Mouse (Mus musculus): ENCODE measurements around the gene Prlr. TPM values are rescaled to one million over a fixed set of nuclear protein-coding genes. Genes with fewer than 3 reads are reported as not detected.
A peak's percentile ranks its signal among the peaks of the same experiment; 100 is the strongest.

Prlr gene
- polyA plus RNA-seq, 1 experiment from 2014 or later: 0.75 TPM

DNA sequence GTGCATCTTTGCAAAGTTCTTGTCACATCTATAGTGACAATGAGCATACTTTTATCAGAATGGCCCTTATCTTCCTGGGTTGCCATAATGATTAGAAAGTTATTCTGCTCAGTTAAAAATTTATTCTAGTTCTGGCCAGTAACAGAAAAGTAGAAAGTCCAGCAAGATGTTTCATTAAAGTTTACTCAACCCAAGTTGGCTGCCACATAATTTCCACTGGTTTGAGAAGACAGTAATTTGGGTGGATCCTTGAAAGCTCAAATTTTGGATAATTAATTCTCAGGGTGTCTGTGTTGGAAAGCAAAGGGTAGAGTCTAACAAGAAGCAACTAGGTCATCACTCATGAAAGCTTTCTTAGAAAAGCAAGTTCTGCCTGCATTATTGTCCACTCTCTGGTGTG is 106.6 kb downstream of the Prlr start:
- no peak overlapping the region for H3K4me2 ChIP-seq (replicated peaks)
- no peaks in the 10 kb centered on the region for H3K27me3 ChIP-seq
- H3K4me3 ChIP-seq (replicated peaks): no peak overlapping the region
- no peak overlapping the region for H3K27ac ChIP-seq
- no peak for ATAC-seq
- no peaks in the 10 kb centered on the region for H3K9me3 ChIP-seq
- no peaks in the 10 kb centered on the region for H3K36me3 ChIP-seq
- H3K9ac ChIP-seq (replicated peaks): no peak overlapping the region
- H3K4me1 ChIP-seq (replicated peaks): no peaks in the 10 kb centered on the region

DNA sequence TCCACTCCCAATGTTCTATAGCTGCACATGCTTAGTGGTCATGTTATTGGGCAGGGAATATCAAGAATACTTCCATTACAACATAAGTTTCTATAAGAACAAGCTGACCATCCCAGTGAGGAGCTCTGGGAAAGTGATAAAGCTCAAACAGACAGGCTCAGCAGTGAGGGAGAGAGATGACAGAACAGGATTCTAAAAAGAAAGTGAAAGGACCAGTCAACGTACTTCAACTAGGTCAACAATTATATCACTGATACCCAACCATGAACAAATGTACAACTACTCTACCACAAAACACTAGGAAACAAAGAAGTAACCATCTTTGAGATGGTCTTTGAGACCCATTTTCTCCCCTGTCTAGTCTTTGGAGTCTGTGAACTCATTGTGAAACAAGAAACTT is 119.5 kb downstream of the Prlr start:
- no peak overlapping the region for H3K27ac ChIP-seq
- no peak overlapping the region for H3K4me2 ChIP-seq (replicated peaks)
- H3K4me3 ChIP-seq (replicated peaks): no peak overlapping the region
- no peak for ATAC-seq
- H3K4me1 ChIP-seq (replicated peaks): no peaks in the 10 kb centered on the region
- H3K9ac ChIP-seq (replicated peaks): no peak overlapping the region
- no peaks in the 10 kb centered on the region for H3K27me3 ChIP-seq
- H3K9me3 ChIP-seq: no peaks in the 10 kb centered on the region
- H3K36me3 ChIP-seq: no peaks in the 10 kb centered on the region
- WGBS: 94% methylated on average over 1 of the region's 1 CpGs

DNA sequence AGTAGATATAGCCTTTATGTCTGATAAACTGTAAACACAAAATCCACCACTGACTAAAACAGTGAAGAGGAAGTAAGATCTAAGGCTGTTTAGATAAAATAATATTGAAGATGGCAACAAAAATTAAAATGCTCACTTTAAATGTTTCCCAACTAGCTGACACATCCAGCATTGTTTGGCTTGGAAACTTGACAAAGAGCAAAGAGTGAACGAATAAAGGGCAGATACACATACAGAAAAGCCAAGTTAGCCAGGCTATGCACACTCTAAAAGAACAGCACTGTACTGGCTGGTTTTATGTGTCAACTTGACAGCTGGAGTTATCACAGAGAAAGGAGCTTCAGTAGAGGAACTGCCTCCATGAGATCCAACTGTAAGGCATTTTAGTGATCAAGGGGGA is 121.0 kb downstream of the Prlr start:
- Histone ChIP-seq H3K36me3 (no peaks in the 10 kb centered on the region), H3K27ac (no peak overlapping the region), H3K9me3 (no peaks in the 10 kb centered on the region), H3K4me1 (replicated peaks) (no peaks in the 10 kb centered on the region), H3K27me3 (no peaks in the 10 kb centered on the region), H3K4me3 (replicated peaks) (no peak overlapping the region), H3K4me2 (replicated peaks) (no peak overlapping the region), H3K9ac (replicated peaks) (no peak overlapping the region)
- 85% methylated on average over 1 of the region's 1 CpGs for WGBS
- ATAC-seq: no peak

DNA sequence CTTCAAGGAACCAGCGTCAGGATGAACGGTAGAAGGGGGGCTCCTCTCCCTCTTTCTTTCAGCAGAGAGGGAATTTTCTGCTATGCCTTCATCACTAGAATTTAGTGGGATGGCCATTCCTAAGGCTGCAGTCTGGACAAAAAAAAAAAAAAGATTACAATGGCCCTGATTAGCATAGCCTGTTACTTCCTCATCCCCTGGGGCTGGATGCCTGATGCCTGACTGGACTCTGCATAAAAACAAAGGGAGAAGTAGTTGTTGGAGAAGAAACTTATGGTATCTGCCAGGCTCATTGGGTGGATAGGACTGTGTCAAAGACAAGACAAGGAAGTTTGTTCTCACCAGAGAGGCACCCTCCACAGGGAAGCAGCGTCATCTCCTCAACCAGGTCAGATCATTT is 122.4 kb downstream of the Prlr start:
- no peak overlapping the region for H3K4me3 ChIP-seq (replicated peaks)
- no peaks in the 10 kb centered on the region for H3K4me1 ChIP-seq (replicated peaks)
- H3K36me3 ChIP-seq: no peaks in the 10 kb centered on the region
- H3K9me3 ChIP-seq: no peaks in the 10 kb centered on the region
- H3K9ac ChIP-seq (replicated peaks): no peak overlapping the region
- H3K4me2 ChIP-seq (replicated peaks): no peak overlapping the region
- H3K27me3 ChIP-seq: no peaks in the 10 kb centered on the region
- no peak overlapping the region for H3K27ac ChIP-seq
- ATAC-seq: no peak
- WGBS: 57% methylated on average over 3 of the region's 3 CpGs

DNA sequence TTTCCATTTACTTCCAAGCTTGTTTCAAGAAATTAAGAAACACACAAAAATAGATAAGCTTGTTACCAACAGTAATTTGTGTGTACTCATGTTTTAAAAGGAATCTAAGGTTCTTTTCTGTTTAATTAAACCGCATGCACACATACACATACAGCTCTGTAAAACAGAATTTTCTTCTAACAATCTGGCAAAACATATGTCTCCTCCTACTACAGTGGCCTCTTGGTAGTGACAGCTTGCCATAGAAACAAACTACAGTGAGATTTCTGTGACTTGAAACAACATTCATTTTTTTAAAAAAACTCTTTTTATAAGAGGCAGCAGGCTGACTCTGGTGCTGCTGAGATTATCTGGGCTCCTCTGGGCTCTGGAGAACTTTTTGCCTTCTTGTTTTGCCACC is 129.4 kb downstream of the Prlr start:
- H3K4me2 ChIP-seq (replicated peaks): no peak overlapping the region
- 98% methylated on average over 1 of the region's 1 CpGs for WGBS
- H3K9me3 ChIP-seq: no peaks in the 10 kb centered on the region
- H3K9ac ChIP-seq (replicated peaks): no peak overlapping the region
- no peaks in the 10 kb centered on the region for H3K36me3 ChIP-seq
- H3K27ac ChIP-seq: no peak overlapping the region
- no peaks in the 10 kb centered on the region for H3K4me1 ChIP-seq (replicated peaks)
- no peak for ATAC-seq
- H3K4me3 ChIP-seq (replicated peaks): no peak overlapping the region
- no peaks in the 10 kb centered on the region for H3K27me3 ChIP-seq

DNA sequence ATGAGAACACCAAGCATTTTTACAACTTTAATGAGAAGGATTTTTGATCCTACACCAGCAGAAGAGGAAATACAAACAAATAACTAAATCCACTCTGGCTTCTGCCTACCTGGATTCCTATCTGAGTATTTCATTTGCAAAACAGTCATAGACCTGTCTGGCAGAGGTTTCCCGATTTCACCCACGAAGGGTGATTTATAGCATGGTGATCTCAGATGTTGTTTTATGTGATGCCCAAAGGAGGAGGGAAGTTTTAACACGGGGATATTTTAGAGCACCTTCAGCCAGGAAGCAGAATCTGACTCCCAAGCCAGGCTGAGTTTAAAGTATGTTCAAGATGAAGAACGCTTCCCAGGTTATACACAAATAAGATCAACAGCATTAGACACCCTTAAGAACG is 134.8 kb downstream of the Prlr start:
- no peak overlapping the region for H3K9ac ChIP-seq (replicated peaks)
- no peak overlapping the region for H3K4me3 ChIP-seq (replicated peaks)
- no peak overlapping the region for H3K27ac ChIP-seq
- H3K27me3 ChIP-seq: no peaks in the 10 kb centered on the region
- no peaks in the 10 kb centered on the region for H3K4me1 ChIP-seq (replicated peaks)
- WGBS: 86% methylated on average over 5 of the region's 5 CpGs
- H3K4me2 ChIP-seq (replicated peaks): no peak overlapping the region
- H3K36me3 ChIP-seq: no peaks in the 10 kb centered on the region
- no peak for ATAC-seq
- no peaks in the 10 kb centered on the region for H3K9me3 ChIP-seq

DNA sequence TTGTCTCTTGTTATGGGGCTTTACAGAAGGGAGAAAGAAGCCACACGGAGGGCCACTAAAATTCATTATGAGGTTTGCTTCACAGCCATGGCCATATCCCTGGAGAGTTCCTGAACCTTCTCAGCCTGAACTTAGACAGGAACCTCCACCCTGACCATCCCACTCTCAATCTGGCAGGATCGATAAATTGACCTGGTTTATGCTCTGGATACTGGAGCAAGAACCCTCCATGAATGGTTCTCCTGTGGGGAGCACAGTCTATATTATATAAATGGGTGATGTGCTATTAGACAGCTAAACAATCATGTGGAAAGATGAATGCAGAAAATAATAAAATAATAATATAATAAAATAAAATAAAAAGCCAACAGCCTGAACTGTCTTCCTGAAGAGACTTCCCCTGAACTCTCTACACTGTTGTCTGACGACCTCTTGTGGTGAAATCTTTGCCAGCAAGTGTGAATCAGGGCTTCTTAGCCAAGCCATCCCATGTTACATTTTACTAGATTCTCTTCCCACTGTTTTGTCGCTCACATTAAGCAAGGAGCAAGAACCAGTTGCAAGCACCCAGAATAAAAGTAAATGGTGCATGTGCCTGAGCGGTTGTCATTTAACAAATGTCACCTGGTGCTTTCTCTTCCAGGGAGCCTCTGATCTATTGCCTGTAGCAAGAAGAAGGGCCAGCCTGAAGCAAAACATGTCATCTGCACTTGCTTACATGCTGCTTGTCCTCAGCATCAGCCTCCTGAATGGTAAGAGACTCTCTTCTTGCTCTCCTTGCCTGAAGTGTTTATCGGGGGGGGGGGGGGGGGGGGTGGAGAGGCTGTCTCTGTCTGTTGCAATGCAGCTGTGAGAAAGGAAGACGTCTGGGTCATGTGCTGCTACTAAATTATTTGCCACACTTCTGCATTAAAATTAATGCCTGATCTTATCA is 136.8 kb downstream of the Prlr start:
- H3K4me2 ChIP-seq (replicated peaks): no peak overlapping the region
- 53% methylated on average over 7 of the region's 7 CpGs for WGBS
- H3K27me3 ChIP-seq: no peaks in the 10 kb centered on the region
- H3K27ac ChIP-seq: no peak overlapping the region
- H3K4me1 ChIP-seq (replicated peaks): no peaks in the 10 kb centered on the region
- no peaks in the 10 kb centered on the region for H3K9me3 ChIP-seq
- no peaks in the 10 kb centered on the region for H3K36me3 ChIP-seq
- peak; percentile 68 for ATAC-seq
- no peak overlapping the region for H3K4me3 ChIP-seq (replicated peaks)
- H3K9ac ChIP-seq (replicated peaks): no peak overlapping the region

DNA sequence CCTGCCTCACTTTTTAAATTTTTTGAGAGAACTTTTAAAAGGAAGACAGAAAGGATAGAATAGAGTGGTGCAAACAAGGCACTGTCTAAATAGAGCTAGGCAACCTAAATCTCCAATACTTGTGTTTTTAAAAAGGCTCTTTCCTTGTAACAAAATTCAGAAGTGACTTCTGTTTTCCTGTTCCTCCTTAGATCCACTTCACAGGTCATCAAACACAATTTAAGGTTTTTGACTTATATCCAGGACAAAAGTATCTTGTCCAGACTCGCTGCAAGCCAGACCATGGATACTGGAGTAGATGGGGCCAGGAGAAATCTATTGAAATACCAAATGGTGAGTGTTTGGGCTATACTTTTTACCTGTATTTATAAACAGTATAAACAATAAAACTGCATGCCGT is 148.0 kb downstream of the Prlr start, which contains the start of gene Gm21973:
Gene Gm21973, plus strand, starts transcription at position 301 of the 400 bp plus-strand sequence.
- H3K9me3 ChIP-seq: no peaks in the 10 kb centered on the region
- H3K9ac ChIP-seq (replicated peaks): no peak within 1 kb of the TSS
- no peaks in the 10 kb centered on the region for H3K27me3 ChIP-seq
- WGBS: 89% methylated on average over 2 of the region's 2 CpGs
- no peak within 1 kb of the TSS for H3K4me3 ChIP-seq (replicated peaks)
- no peak within 1 kb of the TSS for H3K4me2 ChIP-seq (replicated peaks)
- no peak for ATAC-seq
- no peak within 1 kb of the TSS for H3K27ac ChIP-seq
- H3K4me1 ChIP-seq (replicated peaks): no peaks in the 10 kb centered on the region
- no peaks in the 10 kb centered on the region for H3K36me3 ChIP-seq

DNA sequence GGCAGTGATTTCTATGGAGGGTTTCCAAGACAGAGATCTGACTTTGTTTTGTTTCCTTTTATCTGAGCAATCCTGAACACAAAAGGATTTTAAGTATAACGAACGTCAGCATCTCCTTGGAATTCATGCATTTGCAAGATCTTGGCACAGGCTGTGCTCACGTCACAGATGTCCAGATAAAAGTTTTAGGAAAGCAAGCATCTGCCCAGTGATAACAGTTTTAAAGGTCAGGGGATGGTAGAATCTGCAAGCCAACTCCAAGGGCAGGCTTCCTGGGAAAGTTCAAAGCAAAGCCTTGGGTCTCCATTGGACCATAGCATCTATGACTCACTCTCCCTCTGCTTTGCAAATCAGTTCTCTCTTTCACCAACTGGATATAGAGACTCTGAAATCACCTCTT is 153.6 kb downstream of the Prlr start:
- Histone ChIP-seq H3K4me1 (replicated peaks) (no peaks in the 10 kb centered on the region), H3K9ac (replicated peaks) (no peak overlapping the region), H3K9me3 (no peaks in the 10 kb centered on the region), H3K4me3 (replicated peaks) (no peak overlapping the region), H3K4me2 (replicated peaks) (no peak overlapping the region), H3K27me3 (no peaks in the 10 kb centered on the region), H3K27ac (no peak overlapping the region), H3K36me3 (no peaks in the 10 kb centered on the region)
- ATAC-seq: no peak
- 74% methylated on average over 3 of the region's 3 CpGs for WGBS

DNA sequence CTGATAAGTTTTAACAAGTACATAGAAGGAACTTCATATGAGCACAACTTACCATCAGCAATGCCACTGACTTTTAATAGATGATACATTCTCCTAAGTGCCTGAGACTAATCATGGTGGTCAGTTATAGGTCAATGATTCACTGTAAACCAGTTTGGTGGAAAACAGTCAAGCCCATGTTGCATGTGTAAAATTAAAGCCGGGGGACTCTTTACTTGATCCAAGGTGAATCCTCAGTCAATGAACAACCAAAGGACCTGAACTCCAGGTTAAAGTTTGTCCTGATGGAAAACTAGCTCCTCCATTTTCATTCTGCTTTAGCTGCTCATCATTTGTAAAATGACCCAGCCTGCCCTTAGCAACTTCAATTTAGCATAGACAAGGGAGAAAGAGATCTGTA is 155.5 kb downstream of the Prlr start:
- Histone ChIP-seq H3K27ac (no peak overlapping the region), H3K27me3 (no peaks in the 10 kb centered on the region), H3K4me3 (replicated peaks) (no peak overlapping the region), H3K9ac (replicated peaks) (no peak overlapping the region), H3K9me3 (no peaks in the 10 kb centered on the region), H3K36me3 (no peaks in the 10 kb centered on the region), H3K4me2 (replicated peaks) (no peak overlapping the region), H3K4me1 (replicated peaks) (no peaks in the 10 kb centered on the region)
- WGBS: 98% methylated on average over 1 of the region's 1 CpGs
- no peak for ATAC-seq

DNA sequence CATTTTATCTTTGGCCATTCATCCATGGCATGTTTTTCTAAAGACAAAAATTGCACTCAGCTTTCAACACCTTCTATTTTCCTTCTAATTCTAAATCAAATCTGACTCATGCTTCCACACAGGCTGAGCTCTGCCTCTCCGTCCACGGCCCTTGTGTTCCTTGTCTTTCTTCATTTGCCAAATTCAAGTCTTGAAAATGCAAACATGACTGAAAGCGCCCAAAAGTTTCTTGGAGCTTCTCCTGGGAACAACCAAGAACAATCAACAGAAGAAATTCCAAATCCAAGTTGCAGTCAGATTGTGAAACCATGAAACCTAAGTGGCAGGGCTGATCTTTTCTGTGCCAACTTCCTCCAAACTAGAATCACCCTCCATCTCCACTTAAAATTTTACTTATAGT is 161.6 kb downstream of the Prlr start:
- no peak overlapping the region for H3K27ac ChIP-seq
- WGBS: 87% methylated on average over 3 of the region's 3 CpGs
- no peaks in the 10 kb centered on the region for H3K4me1 ChIP-seq (replicated peaks)
- H3K9ac ChIP-seq (replicated peaks): no peak overlapping the region
- ATAC-seq: no peak
- H3K4me3 ChIP-seq (replicated peaks): no peak overlapping the region
- no peaks in the 10 kb centered on the region for H3K27me3 ChIP-seq
- H3K4me2 ChIP-seq (replicated peaks): no peak overlapping the region
- no peaks in the 10 kb centered on the region for H3K9me3 ChIP-seq
- no peaks in the 10 kb centered on the region for H3K36me3 ChIP-seq

DNA sequence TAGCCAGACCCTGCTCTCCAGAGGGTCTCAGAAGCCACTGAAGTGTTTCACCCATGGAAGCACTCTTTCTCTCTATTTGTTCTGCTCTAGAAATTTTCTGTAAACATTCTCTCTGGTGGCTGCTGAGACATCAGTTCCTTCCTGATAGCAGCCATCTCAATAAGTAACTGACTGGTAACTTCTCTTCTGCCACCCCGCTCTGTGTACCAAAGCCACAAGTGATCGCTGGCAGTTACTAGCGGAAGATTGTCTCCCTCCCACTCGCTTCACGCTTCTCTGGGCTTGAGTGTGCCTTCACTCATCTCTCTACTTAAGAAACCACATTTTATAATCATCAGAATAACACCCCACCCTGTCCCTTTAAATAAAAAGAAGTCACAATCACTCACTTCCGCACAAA is 170.0 kb downstream of the Prlr start:
- no peaks in the 10 kb centered on the region for H3K27me3 ChIP-seq
- 93% methylated on average over 6 of the region's 6 CpGs for WGBS
- H3K4me3 ChIP-seq (replicated peaks): no peak overlapping the region
- H3K9ac ChIP-seq (replicated peaks): no peak overlapping the region
- no peaks in the 10 kb centered on the region for H3K4me1 ChIP-seq (replicated peaks)
- ATAC-seq: no peak
- no peaks in the 10 kb centered on the region for H3K9me3 ChIP-seq
- no peak overlapping the region for H3K4me2 ChIP-seq (replicated peaks)
- no peak overlapping the region for H3K27ac ChIP-seq
- H3K36me3 ChIP-seq: no peaks in the 10 kb centered on the region
